Mouse (Mus musculus) liver, adult 2 months (tissue): ENCODE results near the gene Mgat4a.

ENCODE experiments used
- CTCF ChIP-seq: fragments of 200-500 bp; IDR thresholded peaks from 2 replicates; pipeline ENCODE4 v1.5.1; 2011; ENCODE audit warnings: low read depth, low read length, control low read depth
- POLR2A ChIP-seq: fragments of 200-500 bp; IDR thresholded peaks from 2 replicates; pipeline ENCODE4 v1.6.1; 2011; ENCODE audit warnings: low read length, control low read depth; ENCODE audit not compliant: insufficient read depth; ENCODE audit errors: extremely low read depth

GRCm38 (mm10) chr1:37583167-37583566 lies 42.4 kb upstream of the Mgat4a start:
- TF ChIP-seq CTCF (no peak), POLR2A (no peak)
